Mouse (Mus musculus): Measurements from ENCODE around the gene Kpnb1.
"Not testable (repeated sequence)": the region's sequence is repeated elsewhere in the genome, so short reads cannot be mapped to it uniquely, and the experiment has no call there.

Gene Kpnb1

DNA sequence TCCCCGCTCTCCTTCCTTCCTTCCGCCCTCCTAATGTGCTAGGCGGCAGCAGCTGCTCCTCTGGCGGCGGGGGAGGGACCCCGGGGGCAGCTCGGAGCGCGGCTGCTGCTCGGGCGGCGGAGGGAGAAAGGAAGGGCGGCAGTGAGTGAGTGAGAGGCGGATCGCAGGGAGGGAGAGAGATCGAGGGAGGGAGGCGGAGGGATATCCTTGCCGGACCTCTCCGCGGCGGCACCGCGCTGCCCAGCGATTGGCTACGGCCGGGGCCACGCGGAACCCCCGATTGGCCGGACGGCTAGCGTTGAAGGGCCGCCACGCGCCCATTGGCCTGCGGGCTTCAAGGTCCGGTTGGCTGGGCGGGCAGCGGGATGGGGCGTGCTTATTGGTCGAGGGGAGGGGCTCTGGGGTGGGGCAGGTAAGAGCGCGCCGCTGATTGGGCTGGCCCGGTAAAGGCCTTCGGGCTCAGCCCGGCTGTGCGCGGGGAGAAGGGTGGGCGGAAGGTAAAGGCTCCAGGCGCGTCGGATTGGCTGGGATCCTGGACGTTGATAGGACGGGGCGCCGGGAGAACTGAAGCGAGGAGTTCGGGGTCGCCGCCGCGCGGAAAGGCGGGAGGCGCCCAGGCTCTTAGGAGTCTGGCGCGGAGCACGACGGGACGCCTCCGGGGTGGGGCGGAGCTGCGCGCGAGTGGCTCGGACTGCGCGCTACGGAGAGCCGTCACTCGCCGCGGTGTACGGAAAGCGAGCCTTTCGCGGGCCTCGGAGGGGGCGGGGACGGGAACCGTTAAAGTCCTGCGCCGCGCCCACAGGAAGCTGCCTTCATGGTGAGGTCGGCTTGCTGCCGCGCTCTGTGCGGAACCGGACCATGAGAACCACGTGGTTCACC, at the start of gene Kpnb1:
Kpnb1 (minus strand) TSS at position 118 of the 879 bp plus-strand sequence.
- DNase-seq (ENCODE audit: low spot score) = peak; percentile 93

GRCm38 (mm10) chr11:97232436-97232835, 44.8 kb upstream of the Kpnb1 start:
- DNase-seq (ENCODE audit: low spot score) = no peak

DNA sequence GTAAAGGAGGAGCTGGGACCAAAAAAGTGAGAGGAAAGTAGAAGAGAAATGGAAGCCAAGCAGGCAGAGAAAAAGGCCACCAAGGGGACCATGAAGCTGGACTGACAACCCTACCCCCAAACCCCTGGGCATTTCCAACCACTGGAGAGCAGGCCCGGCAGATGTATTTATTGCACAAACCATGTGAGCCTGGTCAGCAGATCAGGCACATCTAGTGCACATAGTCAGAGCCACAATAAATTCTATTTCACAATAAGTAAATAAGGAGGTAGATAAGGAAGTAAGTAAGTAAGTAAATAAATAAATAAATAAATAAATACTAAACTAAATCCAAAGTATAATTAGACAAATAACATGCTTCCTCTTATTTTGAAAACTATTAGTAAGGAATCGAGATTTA, 41.7 kb upstream of the Kpnb1 start:
- no peak for DNase-seq (ENCODE audit: low spot score)

DNA sequence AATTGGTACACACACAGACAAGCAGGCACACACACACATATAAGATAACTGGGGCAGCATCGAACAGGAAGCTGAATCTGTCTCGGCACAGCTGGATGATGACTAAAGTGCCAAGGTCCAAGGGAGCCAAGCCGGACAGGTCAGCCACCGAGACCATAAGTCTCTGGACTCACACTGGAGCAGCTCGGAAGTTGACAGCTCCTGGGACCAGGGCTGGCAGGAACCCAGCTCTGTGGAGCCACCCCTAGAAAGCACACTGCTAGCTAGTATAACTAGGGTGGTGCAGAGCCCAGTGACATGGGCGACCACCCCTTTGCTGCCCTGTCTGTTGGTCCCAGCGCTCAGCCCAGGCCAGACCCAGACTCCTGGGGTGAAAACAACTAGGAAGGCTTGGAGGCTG, 41.3 kb upstream of the Kpnb1 start:
- DNase-seq (ENCODE audit: low spot score) = no peak

- DNase-seq (ENCODE audit: low spot score) = no peak
Observed at GRCm38 (mm10) chr11:97226131-97226530, 38.5 kb upstream of the Kpnb1 start.

DNA sequence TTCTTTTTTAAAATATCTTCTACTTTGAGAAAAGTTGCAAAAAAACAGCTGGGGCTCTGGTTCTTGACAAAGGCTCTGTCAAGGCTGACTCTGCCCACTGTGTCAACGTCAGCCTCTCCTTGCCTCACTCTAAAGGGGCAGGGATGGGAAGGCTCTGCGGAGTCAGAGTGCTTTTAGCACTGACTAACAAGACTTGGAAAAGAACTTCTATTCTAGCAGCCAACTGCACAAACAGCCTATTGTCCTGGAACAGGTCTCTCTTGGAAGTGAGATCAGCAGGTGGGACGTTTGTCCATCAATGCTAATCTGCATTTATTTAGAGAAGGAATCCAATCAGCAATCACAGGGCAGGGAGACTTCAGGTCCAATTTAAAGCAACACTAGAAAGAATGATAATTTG, 35.8 kb upstream of the Kpnb1 start:
- no peak for DNase-seq (ENCODE audit: low spot score)

DNA sequence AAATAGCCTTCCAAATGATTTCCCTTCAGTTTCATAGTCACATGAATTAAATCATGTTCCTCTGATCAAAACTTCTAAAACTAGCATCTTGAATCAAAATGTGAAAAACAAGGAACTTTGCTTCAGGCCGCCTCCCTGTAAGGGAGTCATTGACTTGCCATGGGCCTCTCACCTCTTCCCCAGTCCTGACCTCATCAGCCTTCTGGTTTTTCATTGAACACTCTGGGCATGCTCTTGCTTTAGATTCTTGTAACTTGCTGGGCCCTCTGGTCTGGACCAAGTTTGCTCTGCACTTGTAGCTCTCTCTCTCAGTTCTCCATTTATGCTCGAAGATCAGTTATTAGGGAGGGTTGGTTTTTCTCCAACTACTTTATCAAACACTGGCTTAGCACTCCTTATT, 33.9 kb upstream of the Kpnb1 start:
- no peak for DNase-seq (ENCODE audit: low spot score)

DNA sequence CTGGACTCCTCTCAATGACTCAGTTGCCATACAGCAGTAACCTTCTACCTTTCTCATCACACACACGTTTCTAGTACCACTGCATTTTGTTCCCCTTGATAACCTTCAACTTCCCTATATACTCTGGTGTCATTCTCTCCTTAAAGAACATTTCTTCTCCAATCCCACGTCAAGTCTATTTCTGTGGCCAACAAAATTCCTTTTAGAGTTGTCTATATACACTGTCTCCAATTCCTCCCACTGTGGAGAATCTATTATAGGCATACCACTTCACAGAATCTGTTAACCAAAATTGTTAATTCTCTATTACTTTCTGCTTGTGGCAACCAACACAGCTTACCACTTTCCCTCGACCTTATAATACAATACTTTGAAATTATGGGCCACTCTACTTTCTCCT, 32.5 kb upstream of the Kpnb1 start:
- no peak for DNase-seq (ENCODE audit: low spot score)

- no peak for DNase-seq (ENCODE audit: low spot score)
Observed at GRCm38 (mm10) chr11:97214411-97214810, 26.7 kb upstream of the Kpnb1 start.

- DNase-seq (ENCODE audit: low spot score) = no peak
Observed at GRCm38 (mm10) chr11:97210728-97211400, 23.2 kb upstream of the Kpnb1 start.

DNA sequence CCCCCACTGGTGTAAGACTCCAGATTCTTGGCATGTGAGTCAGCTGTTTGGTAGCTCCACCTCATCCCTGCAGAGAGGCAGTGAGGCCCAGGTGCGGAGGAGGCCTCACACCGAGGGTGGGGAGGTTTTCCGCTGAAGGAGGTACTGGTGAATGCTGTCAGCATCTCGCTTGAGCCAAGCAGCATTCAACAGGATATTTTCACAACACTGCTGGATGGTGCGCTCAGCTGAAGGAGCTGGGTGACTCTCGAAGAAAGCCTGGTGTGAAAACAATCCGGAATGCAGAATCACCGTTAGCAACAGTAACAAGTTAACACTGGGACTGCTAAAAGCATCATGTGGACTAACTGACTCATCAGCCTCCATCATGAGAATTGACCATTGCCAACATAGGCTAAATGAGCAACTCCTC, 19.3 kb upstream of the Kpnb1 start:
- peak; percentile 10 for DNase-seq (ENCODE audit: low spot score)

DNA sequence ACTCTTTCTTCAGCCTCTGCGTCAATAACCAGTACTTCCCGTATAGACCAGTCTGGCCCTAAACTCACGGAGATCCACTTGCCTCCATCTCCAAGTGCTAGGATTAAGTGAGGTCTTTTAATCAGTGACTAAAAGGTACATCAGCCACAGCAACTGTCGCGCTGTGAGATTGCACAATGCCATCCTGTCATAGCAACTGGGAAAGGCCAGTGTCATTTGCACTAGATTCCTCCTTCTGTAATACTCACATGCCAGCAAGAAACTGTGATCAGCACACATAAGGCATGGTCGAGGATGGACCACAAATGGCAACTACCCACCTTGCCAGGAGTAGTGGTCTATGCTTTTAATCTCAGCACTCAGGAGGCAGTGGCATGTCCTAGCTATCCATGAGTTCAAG, 11.8 kb upstream of the Kpnb1 start:
- DNase-seq (ENCODE audit: low spot score) = no peak

GRCm38 (mm10) chr11:97198601-97199000, 10.9 kb upstream of the Kpnb1 start:
- DNase-seq (ENCODE audit: low spot score) = peak; percentile 43

GRCm38 (mm10) chr11:97197021-97197420, 9.3 kb upstream of the Kpnb1 start:
- DNase-seq (ENCODE audit: low spot score) = no peak

- no peak for DNase-seq (ENCODE audit: low spot score)
Observed at GRCm38 (mm10) chr11:97196541-97196940, 8.9 kb upstream of the Kpnb1 start.

GRCm38 (mm10) chr11:97192621-97192951, 4.9 kb upstream of the Kpnb1 start:
- DNase-seq (ENCODE audit: low spot score) = no peak

- DNase-seq (ENCODE audit: low spot score) = no peak
Observed at GRCm38 (mm10) chr11:97191915-97192620, 4.4 kb upstream of the Kpnb1 start.

DNA sequence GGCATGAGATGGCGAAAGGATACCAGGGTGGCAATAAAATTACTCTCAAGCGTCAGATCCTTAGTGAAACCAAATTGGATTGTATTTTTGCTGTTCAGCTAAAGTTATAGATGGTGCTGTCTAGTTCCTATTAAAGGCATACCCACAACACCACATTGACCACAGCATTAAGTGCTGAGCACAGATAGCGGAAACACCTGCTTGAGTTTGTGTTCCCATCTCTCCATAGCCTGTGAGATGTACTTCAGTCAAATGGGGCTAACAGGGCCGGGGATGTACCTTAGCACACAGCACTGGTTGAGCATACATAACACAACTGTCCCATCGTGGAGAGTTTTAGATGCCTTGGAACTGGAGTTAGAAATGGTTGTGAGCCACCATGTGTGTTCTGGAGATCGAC, 3.3 kb upstream of the Kpnb1 start:
- no peak for DNase-seq (ENCODE audit: low spot score)

DNA sequence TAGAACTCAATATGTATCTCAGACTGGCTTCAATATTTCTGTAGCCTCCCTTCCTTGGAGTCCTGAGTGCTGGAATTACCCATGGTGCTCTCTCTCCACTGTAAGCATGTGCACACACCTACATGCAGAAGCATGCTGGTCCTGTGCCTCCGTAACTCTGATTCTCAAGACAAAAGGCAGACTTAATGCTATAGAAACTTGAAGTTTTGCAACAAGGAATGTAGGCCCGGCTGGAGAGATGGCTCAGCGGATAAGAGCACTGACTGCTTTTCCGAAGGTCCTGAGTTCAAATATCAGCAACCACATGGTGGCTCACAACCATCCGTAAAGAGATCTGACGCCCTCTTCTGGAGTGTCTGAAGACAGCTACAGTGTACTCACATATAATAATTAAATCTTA, 2.0 kb upstream of the Kpnb1 start:
- DNase-seq (ENCODE audit: low spot score) = not testable (repeated sequence)

GRCm38 (mm10) chr11:97189231-97189630, 1.6 kb upstream of the Kpnb1 start:
- DNase-seq (ENCODE audit: low spot score) = no peak

DNA sequence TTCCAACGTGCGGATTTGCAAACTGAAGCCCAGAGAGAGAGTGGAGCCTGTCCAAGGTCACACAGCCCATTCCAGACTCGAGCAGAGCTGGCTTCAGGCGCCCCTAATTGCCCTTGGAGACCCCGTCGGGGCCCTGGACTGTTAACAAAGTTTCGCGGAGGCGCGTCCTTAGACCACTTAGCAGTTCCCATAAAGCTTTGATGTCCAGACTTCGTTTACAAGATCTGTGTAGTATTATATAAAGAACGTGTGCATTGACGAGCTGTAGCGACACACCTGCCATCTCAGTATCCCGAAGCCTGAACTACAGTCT, 918 bp upstream of the Kpnb1 start:
- no peak for DNase-seq (ENCODE audit: low spot score)

DNA sequence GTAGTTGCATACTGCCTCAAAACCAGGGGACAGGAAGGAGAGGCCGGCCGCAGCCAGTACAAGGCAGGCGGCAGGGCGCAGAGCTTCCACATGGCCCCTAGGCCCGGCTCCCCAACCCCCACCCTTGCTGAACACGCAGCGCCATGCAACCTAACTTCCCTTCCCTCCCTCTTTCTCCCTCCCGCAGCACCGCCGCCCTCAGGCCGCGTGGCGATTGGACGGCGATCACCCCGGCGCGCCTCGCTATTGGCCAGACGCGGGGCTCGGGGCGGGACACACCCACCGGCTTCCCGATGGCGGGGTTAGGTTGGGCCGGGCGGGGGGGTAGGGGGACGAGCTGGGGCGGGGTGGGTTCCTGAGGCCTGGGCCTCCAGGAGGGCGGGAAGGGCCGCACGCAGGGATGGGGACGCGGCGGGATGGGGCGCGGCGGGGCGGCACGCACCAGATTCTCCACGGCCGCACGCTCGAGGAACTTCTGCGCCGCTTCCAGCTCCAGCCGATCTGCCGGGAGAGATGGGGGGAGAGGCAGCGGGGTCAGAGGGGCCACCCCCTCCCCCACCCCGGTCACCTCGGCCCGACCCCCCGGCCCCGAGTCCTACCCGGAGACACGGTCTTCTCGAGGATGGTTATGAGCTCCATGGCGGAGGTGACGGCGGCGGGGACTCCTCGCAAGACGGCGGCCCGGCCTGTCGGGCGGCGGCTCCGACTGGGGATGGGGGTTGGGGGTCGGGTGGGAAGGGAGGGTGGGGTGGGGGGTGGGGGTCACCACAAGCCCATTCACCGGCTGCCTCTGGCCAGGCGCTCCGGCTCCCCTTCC, 526 bp downstream of the Kpnb1 start:
- DNase-seq (ENCODE audit: low spot score) = peak; percentile 96

Measured in urinary bladder, postnatal 25 days (tissue).